Mouse (Mus musculus) hindbrain, postnatal 0 days (tissue): Measurements from ENCODE around the gene Cyp27b1. TPM values are rescaled to one million over a fixed set of nuclear protein-coding genes. Genes with fewer than 3 reads are reported as not detected.

Experiments used
- ATAC-seq: fragments of 200-750 bp; cut with Nextera tagmentation; 2 replicates; pipeline ENCODE4 v1.8.0; 2017; ENCODE audit warnings: mild to moderate bottlenecking, moderate TSS enrichment, moderate library complexity
- DNase-seq: peaks from one replicate; pipeline ENCODE4 v3.0.0-alpha.2; 2015; ENCODE audit warnings: low spot score
- H3K27ac ChIP-seq: fragments of 300-500 bp; sonication (generic); 2 replicates; pipeline ENCODE4 v1.5.1; 2014; ENCODE audit warnings: mild to moderate bottlenecking
- H3K27me3 ChIP-seq: fragments of 300-500 bp; sonication (generic); 2 replicates; pipeline ENCODE4 v1.6.1; 2014; ENCODE audit warnings: low read length, mixed read lengths; ENCODE audit not compliant: insufficient read depth
- H3K36me3 ChIP-seq: fragments of 300-500 bp; sonication (generic); 2 replicates; pipeline ENCODE4 v1.6.1; 2014; ENCODE audit warnings: low read length, mixed read lengths; ENCODE audit not compliant: insufficient read depth
- H3K4me1 ChIP-seq: fragments of 300-500 bp; sonication (generic); 2 replicates; pipeline ENCODE4 v1.6.1; 2014; ENCODE audit warnings: antibody characterized with exemption, low read length, mixed read lengths; ENCODE audit not compliant: insufficient read depth
- H3K4me2 ChIP-seq: fragments of 300-500 bp; sonication (generic); 2 replicates; pipeline ENCODE4 v1.6.1; 2014; ENCODE audit warnings: low read depth, mild to moderate bottlenecking, low read length, moderate library complexity, mixed read lengths
- H3K4me3 ChIP-seq: fragments of 300-500 bp; sonication (generic); 2 replicates; pipeline ENCODE4 v1.5.1; 2014; ENCODE audit warnings: low read length
- H3K9ac ChIP-seq: fragments of 300-500 bp; sonication (generic); replicated peaks from 2 replicates; pipeline ENCODE4 v1.6.1; 2014; ENCODE audit warnings: mild to moderate bottlenecking, low read length, moderate library complexity, mixed read lengths
- H3K9me3 ChIP-seq: fragments of 300-500 bp; sonication (generic); 2 replicates; pipeline ENCODE4 v1.6.1; 2016; ENCODE audit warnings: low read length, mixed read lengths
- CTCF ChIP-seq: IDR thresholded peaks from 2 replicates; pipeline ENCODE4 v1.5.1; 2016; ENCODE audit warnings: antibody characterized with exemption, control low read depth, low read depth
- WGBS: fragments of 180-500 bp; shearing (Covaris S2); extraction: QIAGEN DNeasy Blood & Tissue Kit; methylation state at CpG from one replicate; pipeline ENCODE4 v1.1.7; 2014; 5-methylcytosine and 5-hydroxymethylcytosine counted together
- polyA plus RNA-seq: library from polyadenylated mRNA; unstranded; fragments of >200 nt; fragmentation: Nextera tagmentation; extraction: Ambion mirVana; gene quantifications from 2 replicates; pipeline ENCODE4 v1.2.1, GENCODE M21; 2015
- total RNA-seq: library from RNA; depleted of rRNA; stranded (reverse); fragments of >200 nt; gene quantifications from 2 replicates; pipeline ENCODE4 v1.2.3, GENCODE M21; 2014

The Cyp27b1 gene
- total and polyA plus RNA-seq, 2 experiments from 2014 or later: 0.26 TPM; not detected in 1

DNA sequence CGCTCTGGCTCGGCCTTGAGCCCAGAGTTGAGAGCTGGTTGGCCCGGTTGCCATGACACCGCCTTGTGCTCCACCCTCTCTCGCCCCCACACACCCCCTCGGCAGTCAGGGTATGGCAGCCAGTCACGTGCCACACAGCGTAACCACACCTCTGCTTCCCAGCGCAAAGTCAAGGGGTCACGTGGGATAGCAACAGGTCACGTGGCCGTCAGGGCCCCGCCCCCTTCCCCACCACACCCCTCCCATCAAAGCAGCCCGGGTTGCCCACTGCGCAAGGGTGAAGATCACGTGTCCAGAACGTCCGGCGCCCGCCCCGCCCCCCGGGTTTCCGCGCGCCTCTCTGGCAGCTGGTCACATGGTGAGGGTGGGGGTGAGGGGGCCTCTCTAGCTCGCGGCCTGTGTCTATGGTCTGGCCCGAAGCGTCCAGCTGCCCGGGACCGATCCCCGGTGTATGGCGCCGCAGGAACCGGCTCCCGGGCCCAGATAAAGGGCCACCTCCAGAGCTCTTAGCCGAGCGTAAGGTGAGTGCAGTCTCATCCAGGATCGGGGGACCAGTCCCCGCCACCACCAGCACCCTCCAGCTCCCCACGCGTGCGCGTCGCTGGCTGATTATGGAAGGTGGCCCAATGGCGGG is 15.3 kb downstream of the Cyp27b1 start, which contains the start of gene Cdk4:
TSS of gene Cdk4 (plus strand) at position 296 of the 634 bp plus-strand sequence.
- Histone ChIP-seq H3K27me3 (no peaks in the 10 kb centered on the region), H3K36me3 (peaks cover 36% of the 10 kb centered on the region), H3K4me3 (peak within 1 kb of the TSS; percentile 80), H3K4me2 (peak within 1 kb of the TSS; percentile 79), H3K27ac (peak within 1 kb of the TSS; percentile 92), H3K9ac (peak within 1 kb of the TSS; percentile 97), H3K9me3 (no peaks in the 10 kb centered on the region), H3K4me1 (peaks cover 12% of the 10 kb centered on the region; the same call in 1 of the 2 replicates)
- DNase-seq: peak; percentile 99
- peak; percentile 31; the same call in 1 of the 2 replicates for TF ChIP-seq CTCF
- WGBS: under 1% methylated on average over 45 of the region's 46 CpGs
- peak; percentile 94 for ATAC-seq

DNA sequence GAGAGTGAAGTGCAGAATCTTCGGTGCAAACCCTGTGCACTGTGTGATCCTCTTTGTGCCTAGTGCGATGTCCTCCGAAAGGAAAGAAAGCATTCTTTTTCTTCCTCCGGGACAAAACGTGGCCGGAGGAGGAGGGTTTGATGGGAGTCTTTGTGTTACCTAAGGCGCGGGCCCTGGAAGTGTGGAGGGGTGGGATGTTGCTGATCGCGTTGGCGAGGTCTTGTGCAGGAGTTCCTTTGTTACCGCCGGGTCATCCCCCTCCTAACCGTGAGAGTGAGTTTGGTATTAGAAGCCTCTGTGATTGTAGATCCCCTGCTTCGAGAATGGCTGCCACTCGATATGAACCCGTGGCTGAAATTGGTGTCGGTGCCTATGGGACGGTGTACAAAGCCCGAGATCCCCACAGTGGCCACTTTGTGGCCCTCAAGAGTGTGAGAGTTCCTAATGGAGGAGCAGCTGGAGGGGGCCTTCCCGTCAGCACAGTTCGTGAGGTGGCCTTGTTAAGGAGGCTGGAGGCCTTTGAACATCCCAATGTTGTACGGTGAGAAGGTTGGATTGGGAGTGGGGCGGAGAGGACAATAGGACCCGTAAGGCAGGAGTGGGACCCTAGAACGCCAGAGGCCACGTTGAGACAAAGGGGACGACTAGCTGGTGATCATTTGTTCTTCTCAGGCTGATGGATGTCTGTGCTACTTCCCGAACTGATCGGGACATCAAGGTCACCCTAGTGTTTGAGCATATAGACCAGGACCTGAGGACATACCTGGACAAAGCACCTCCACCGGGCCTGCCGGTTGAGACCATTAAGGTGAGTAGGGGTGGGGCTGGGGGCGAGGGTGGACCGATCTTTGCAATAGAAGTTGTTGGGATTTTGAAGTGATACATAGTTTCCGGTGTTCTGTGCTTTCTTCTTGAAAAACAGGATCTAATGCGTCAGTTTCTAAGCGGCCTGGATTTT is 16.1 kb downstream of the Cyp27b1 start:
- Histone ChIP-seq H3K9ac (peak overlapping the region; percentile 97), H3K4me1 (peaks cover 19% of the 10 kb centered on the region; the same call in 1 of the 2 replicates), H3K27ac (peak overlapping the region; percentile 92), H3K36me3 (peaks cover 36% of the 10 kb centered on the region), H3K27me3 (no peaks in the 10 kb centered on the region), H3K4me2 (peak overlapping the region; percentile 79), H3K4me3 (peak overlapping the region; percentile 80), H3K9me3 (no peaks in the 10 kb centered on the region)
- ATAC-seq: peak; percentile 0; the same call in 1 of the 2 replicates
- TF ChIP-seq CTCF: no peak
- no peak for DNase-seq
- WGBS: 12% methylated on average over 37 of the region's 37 CpGs

DNA sequence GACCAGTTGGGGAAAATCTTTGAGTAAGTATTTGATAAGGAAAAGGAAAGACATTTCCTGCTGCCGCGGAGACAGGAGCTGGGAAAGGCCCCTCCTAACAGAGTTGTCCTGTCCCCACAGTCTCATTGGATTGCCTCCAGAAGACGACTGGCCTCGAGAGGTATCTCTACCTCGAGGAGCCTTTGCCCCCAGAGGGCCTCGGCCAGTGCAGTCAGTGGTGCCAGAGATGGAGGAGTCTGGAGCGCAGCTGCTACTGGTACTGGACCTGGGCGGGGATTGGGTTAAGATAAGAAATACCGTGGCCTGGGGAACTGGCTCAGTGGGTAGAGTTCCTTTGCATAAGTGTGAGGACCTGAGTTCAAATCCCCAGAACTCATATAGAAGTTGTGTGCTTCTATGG is 17.9 kb downstream of the Cyp27b1 start:
- no peak for TF ChIP-seq CTCF
- Histone ChIP-seq H3K9ac (no peak overlapping the region), H3K36me3 (peaks cover 36% of the 10 kb centered on the region), H3K27ac (no peak overlapping the region), H3K9me3 (no peaks in the 10 kb centered on the region), H3K4me2 (no peak overlapping the region), H3K27me3 (no peaks in the 10 kb centered on the region), H3K4me3 (no peak overlapping the region), H3K4me1 (peaks cover 21% of the 10 kb centered on the region; the same call in 1 of the 2 replicates)
- 85% methylated on average over 9 of the region's 9 CpGs for WGBS
- DNase-seq (no peak), ATAC-seq (no peak)

DNA sequence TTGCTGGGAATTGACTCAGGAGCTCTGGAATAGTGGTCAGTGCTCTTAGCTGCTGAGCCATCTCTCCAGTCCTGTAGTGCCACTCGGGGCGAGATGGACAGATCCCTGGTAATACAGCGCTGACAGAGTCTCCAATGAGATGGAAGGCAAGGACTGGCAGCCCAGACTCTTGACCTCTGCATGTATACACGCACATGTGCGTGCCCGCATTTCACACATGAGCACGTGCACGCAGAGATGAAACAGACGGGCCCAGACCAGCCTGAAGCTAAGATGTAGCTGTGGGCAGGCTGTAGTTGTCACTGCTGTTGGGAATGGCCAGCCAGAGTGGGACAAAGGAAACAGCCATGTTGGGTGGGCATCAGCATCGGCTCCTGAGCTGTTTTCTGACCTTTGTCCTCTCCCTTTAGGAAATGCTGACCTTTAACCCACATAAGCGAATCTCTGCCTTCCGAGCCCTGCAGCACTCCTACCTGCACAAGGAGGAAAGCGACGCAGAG is 18.5 kb downstream of the Cyp27b1 start:
- Histone ChIP-seq H3K9ac (no peak overlapping the region), H3K4me3 (no peak overlapping the region), H3K27ac (no peak overlapping the region), H3K9me3 (no peaks in the 10 kb centered on the region), H3K4me1 (peaks cover 18% of the 10 kb centered on the region; the same call in 1 of the 2 replicates), H3K4me2 (no peak overlapping the region), H3K36me3 (peaks cover 36% of the 10 kb centered on the region), H3K27me3 (no peaks in the 10 kb centered on the region)
- no peak for ATAC-seq
- no peak for TF ChIP-seq CTCF
- DNase-seq: no peak
- 85% methylated on average over 14 of the region's 14 CpGs for WGBS

DNA sequence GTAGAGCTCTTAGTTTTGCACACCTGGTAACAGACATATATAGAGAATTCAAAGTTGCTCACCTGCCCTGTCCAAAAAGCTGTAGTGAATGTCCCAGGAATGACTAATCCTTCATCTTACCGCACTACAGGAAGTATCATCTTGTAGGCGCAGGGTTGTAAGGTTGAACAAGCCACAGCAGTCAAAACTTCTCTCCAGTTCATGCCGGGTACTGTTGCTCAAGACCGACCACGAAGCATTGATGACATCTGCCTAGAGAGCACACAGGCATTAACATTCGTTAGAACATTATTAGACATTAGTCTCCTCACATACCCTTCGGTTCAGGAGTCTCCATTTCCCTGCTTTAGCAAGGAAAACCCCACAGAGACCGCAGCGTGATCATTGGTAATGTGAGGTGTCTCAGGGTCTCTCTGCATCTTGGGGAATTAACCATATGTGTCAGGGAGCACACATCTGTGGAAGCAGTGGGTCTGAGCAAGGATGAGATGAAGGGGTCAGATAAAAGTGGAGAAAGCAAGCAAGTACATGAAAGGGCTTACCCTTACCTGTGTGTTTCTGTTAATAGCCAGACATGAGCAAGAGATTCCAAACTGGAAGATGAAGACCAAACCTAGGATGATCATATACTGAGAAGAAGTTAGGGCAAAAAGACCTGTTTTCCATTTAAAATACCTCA is 20.4 kb downstream of the Cyp27b1 start:
- TF ChIP-seq CTCF: no peak
- ATAC-seq: no peak

More for the DNA sequence above, 20.4 kb downstream of the Cyp27b1 start:
- DNase-seq: no peak
- peaks cover 36% of the 10 kb centered on the region for H3K36me3 ChIP-seq
- H3K27me3 ChIP-seq: no peaks in the 10 kb centered on the region
- WGBS: 79% methylated on average over 9 of the region's 9 CpGs
- peak overlapping the region; percentile 89; the same call in 1 of the 2 replicates for H3K27ac ChIP-seq
- H3K9ac ChIP-seq: 0 out of 2 replicates have a peak overlapping the region, but pooled peaks have one; percentile 66
- H3K4me2 ChIP-seq: peak overlapping the region; percentile 96
- no peaks in the 10 kb centered on the region for H3K9me3 ChIP-seq
- H3K4me1 ChIP-seq: peaks cover 17% of the 10 kb centered on the region; the same call in 1 of the 2 replicates
- H3K4me3 ChIP-seq: no peak overlapping the region
